Mouse (Mus musculus) cerebellum, adult 2 months (tissue): ENCODE data around the gene Tspan9.

Experiments
- CTCF ChIP-seq: fragments of 200-500 bp; IDR thresholded peaks from 2 replicates; pipeline ENCODE4 v1.5.1; 2011; ENCODE audit warnings: low read depth, mild to moderate bottlenecking, control low read depth, low read length, moderate library complexity, borderline replicate concordance; ENCODE audit not compliant: insufficient read depth
- POLR2A ChIP-seq: fragments of 200-500 bp; IDR thresholded peaks from 2 replicates; pipeline ENCODE4 v1.6.1; 2011; ENCODE audit warnings: low read length, control low read depth, borderline replicate concordance; ENCODE audit not compliant: insufficient read depth

DNA sequence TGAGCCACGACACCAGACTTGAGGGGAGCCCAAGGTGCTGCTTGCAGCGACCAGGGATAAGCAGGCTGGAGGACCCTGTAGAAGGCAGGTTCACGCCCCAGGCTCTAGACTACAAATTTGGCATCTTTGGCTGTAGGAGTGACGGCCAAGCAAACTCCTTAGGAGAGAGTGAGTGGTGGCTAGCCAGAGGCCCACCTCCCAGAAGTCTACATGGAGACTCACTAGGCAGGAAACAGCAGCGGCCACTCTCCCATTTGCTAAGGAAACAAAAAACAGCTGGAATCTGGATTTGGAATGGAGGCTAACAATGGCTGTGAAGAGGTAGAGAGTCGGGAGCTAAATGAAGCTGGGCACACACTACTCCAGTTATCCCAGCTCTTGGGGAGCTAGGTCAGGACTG lies 104.8 kb downstream of the Tspan9 start:
- TF ChIP-seq CTCF (no peak), POLR2A (no peak)
